Mouse (Mus musculus) spleen, postnatal 10 days (tissue): Measurements from ENCODE around the gene Rora.
A peak's percentile ranks its signal among the peaks of the same experiment; 100 is the strongest.

Experiments
- DNase-seq, 2 experiments: peaks; one replicate each; pipeline ENCODE4 v3.0.0; 2021 to 2022; ENCODE audit warnings: low spot score in 2 of 2

Gene Rora

GRCm38 (mm10) chr9:69006666-69007065 is 353.1 kb downstream of the Rora start:
- DNase-seq, result no peak

GRCm38 (mm10) chr9:69008706-69009105 is 355.1 kb downstream of the Rora start:
- no peak for DNase-seq

GRCm38 (mm10) chr9:69010886-69011285 is 357.3 kb downstream of the Rora start:
- no peak for DNase-seq

GRCm38 (mm10) chr9:69013186-69013715 is 359.7 kb downstream of the Rora start:
- no peak for DNase-seq

- no peak for DNase-seq
These were observed 360.6 kb downstream of the Rora start for GRCm38 (mm10) chr9:69014203-69014602.

- DNase-seq, result no peak
These were observed 366.8 kb downstream of the Rora start for GRCm38 (mm10) chr9:69020381-69020780.

GRCm38 (mm10) chr9:69021482-69021881 is 367.9 kb downstream of the Rora start:
- DNase-seq, result no peak

GRCm38 (mm10) chr9:69023314-69023713 is 369.7 kb downstream of the Rora start:
- DNase-seq, result no peak

- no peak for DNase-seq
These were observed 374.6 kb downstream of the Rora start for GRCm38 (mm10) chr9:69028177-69028576.

- DNase-seq, result peak in 1 of 2 experiments; percentile 17
These were observed 380.8 kb downstream of the Rora start for GRCm38 (mm10) chr9:69034301-69034871.

- no peak for DNase-seq
These were observed 381.9 kb downstream of the Rora start for GRCm38 (mm10) chr9:69035456-69035855.

GRCm38 (mm10) chr9:69036296-69036695 is 382.7 kb downstream of the Rora start:
- DNase-seq, result no peak

- no peak for DNase-seq
These were observed 390.5 kb downstream of the Rora start for GRCm38 (mm10) chr9:69043920-69044613.

GRCm38 (mm10) chr9:69044614-69045133 is 391.1 kb downstream of the Rora start:
- DNase-seq, result no peak

GRCm38 (mm10) chr9:69045908-69046307 is 392.3 kb downstream of the Rora start:
- DNase-seq, result no peak

- no peak for DNase-seq
These were observed 397.3 kb downstream of the Rora start for GRCm38 (mm10) chr9:69050856-69051255.

GRCm38 (mm10) chr9:69051890-69052289 is 398.3 kb downstream of the Rora start:
- DNase-seq, result no peak

GRCm38 (mm10) chr9:69055302-69055701 is 401.7 kb downstream of the Rora start:
- no peak for DNase-seq

- DNase-seq, result no peak
These were observed 417.7 kb downstream of the Rora start for GRCm38 (mm10) chr9:69071203-69071867.

GRCm38 (mm10) chr9:69073271-69073670 is 419.7 kb downstream of the Rora start:
- DNase-seq, result peak in 1 of 2 experiments; percentile 28

- DNase-seq, result no peak
These were observed 430.6 kb downstream of the Rora start for GRCm38 (mm10) chr9:69084086-69084719.
